Mouse (Mus musculus): Measurements from ENCODE around the gene Gm49366. TPM values are rescaled to one million over a fixed set of nuclear protein-coding genes. Genes with fewer than 3 reads are reported as not detected.
"Not testable (repeated sequence)": the region's sequence is repeated elsewhere in the genome, so short reads cannot be mapped to it uniquely, and the experiment has no call there.

Gm49366 gene
- total RNA-seq, 2 experiments from 2014 or later, result 1.3 to 1.4 TPM

GRCm38 (mm10) chr12:84011251-84012040, 27.3 kb upstream of the Gm49366 start:
- H3K4me3 ChIP-seq, result no peak overlapping the region
- DNase-seq (ENCODE audit: extremely low spot score in 1 of 2, low spot score in 2 of 2), result peak; percentile 48 to 72
- TF ChIP-seq CTCF (IDR thresholded peaks at IDR 0.05), result no peak
- H3K27ac ChIP-seq, result no peak overlapping the region
- intact Hi-C loops (cut with DNase I), result no loop called here

GRCm38 (mm10) chr12:84013130-84013529, 25.6 kb upstream of the Gm49366 start:
- TF ChIP-seq CTCF (IDR thresholded peaks at IDR 0.05), result peak; percentile 8; the same call in 1 of the 2 replicates
- no peak for DNase-seq (ENCODE audit: extremely low spot score in 1 of 2, low spot score in 2 of 2)
- Histone ChIP-seq H3K27ac (no peak overlapping the region), H3K4me3 (no peak overlapping the region)
- intact Hi-C loops (cut with DNase I), result no loop called here

GRCm38 (mm10) chr12:84013701-84014100, 25.0 kb upstream of the Gm49366 start:
- no peak for TF ChIP-seq CTCF (IDR thresholded peaks at IDR 0.05)
- Histone ChIP-seq H3K27ac (no peak overlapping the region), H3K4me3 (no peak overlapping the region)
- intact Hi-C loops (cut with DNase I), result no loop called here
- DNase-seq (ENCODE audit: extremely low spot score in 1 of 2, low spot score in 2 of 2), result no peak

GRCm38 (mm10) chr12:84020528-84020927, 18.2 kb upstream of the Gm49366 start:
- H3K27ac ChIP-seq; H3K4me3 ChIP-seq; DNase-seq (ENCODE audit: extremely low spot score in 1 of 2, low spot score in 2 of 2); intact Hi-C loops (cut with DNase I): not testable (repeated sequence)

- DNase-seq (ENCODE audit: extremely low spot score in 1 of 2, low spot score in 2 of 2); H3K27ac ChIP-seq; H3K4me3 ChIP-seq; intact Hi-C loops (cut with DNase I): not testable (repeated sequence)
Measured at GRCm38 (mm10) chr12:84022266-84022665, 16.5 kb upstream of the Gm49366 start.

- H3K4me3 ChIP-seq, result no peak overlapping the region
- TF ChIP-seq CTCF (IDR thresholded peaks at IDR 0.05), result no peak
- intact Hi-C loops (cut with DNase I), result no loop called here
- H3K27ac ChIP-seq, result no peak overlapping the region
- no peak for DNase-seq (ENCODE audit: extremely low spot score in 1 of 2, low spot score in 2 of 2)
Measured at GRCm38 (mm10) chr12:84023052-84023745, 15.5 kb upstream of the Gm49366 start.

- no peak for DNase-seq (ENCODE audit: extremely low spot score in 1 of 2, low spot score in 2 of 2)
- Histone ChIP-seq H3K4me3 (no peak overlapping the region), H3K27ac (no peak overlapping the region)
- no peak for TF ChIP-seq CTCF (IDR thresholded peaks at IDR 0.05)
- intact Hi-C loops (cut with DNase I), result no loop called here
Measured at GRCm38 (mm10) chr12:84025888-84026287, 12.8 kb upstream of the Gm49366 start.

- H3K4me3 ChIP-seq; intact Hi-C loops (cut with DNase I); DNase-seq (ENCODE audit: extremely low spot score in 1 of 2, low spot score in 2 of 2); H3K27ac ChIP-seq: not testable (repeated sequence)
Measured at GRCm38 (mm10) chr12:84028328-84028727, 10.4 kb upstream of the Gm49366 start.

GRCm38 (mm10) chr12:84029043-84029442, 9.7 kb upstream of the Gm49366 start:
- H3K4me3 ChIP-seq; intact Hi-C loops (cut with DNase I); H3K27ac ChIP-seq; DNase-seq (ENCODE audit: extremely low spot score in 1 of 2, low spot score in 2 of 2): not testable (repeated sequence)

GRCm38 (mm10) chr12:84030659-84031332, 7.9 kb upstream of the Gm49366 start:
- Histone ChIP-seq H3K4me3 (no peak overlapping the region), H3K27ac (no peak overlapping the region)
- intact Hi-C loops (cut with DNase I), result loop anchor here (1.0 to 10.0 kb wide), 3 partner anchors 43 to 316 kb away; partner anchors contain the start of gene Acot2
- DNase-seq (ENCODE audit: extremely low spot score in 1 of 2, low spot score in 2 of 2), result peak; percentile 79 to 81
- TF ChIP-seq CTCF (IDR thresholded peaks at IDR 0.05), result peak; percentile 89

GRCm38 (mm10) chr12:84032854-84033253, 5.9 kb upstream of the Gm49366 start:
- no peak overlapping the region for H3K4me3 ChIP-seq
- no peak for TF ChIP-seq CTCF (IDR thresholded peaks at IDR 0.05)
- no peak overlapping the region for H3K27ac ChIP-seq
- intact Hi-C loops (cut with DNase I), result loop anchor here (5.0 to 10.0 kb wide), 2 partner anchors 46 to 318 kb away; partner anchors contain the start of gene Acot2
- no peak for DNase-seq (ENCODE audit: extremely low spot score in 1 of 2, low spot score in 2 of 2)

- not testable (repeated sequence) for DNase-seq (ENCODE audit: extremely low spot score in 1 of 2, low spot score in 2 of 2); H3K27ac ChIP-seq; H3K4me3 ChIP-seq
- intact Hi-C loops (cut with DNase I), result loop anchor here (5.0 to 10.0 kb wide), 2 partner anchors 46 to 319 kb away; partner anchors contain the start of gene Acot2
Measured at GRCm38 (mm10) chr12:84033302-84033701, 5.4 kb upstream of the Gm49366 start.
